Mouse (Mus musculus): ENCODE results near the gene Masp2. TPM values are rescaled to one million over a fixed set of nuclear protein-coding genes. Genes with fewer than 3 reads are reported as not detected.

Masp2 gene
- polyA plus RNA-seq, 1 experiment from 2014 or later, result 0.63 TPM

DNA sequence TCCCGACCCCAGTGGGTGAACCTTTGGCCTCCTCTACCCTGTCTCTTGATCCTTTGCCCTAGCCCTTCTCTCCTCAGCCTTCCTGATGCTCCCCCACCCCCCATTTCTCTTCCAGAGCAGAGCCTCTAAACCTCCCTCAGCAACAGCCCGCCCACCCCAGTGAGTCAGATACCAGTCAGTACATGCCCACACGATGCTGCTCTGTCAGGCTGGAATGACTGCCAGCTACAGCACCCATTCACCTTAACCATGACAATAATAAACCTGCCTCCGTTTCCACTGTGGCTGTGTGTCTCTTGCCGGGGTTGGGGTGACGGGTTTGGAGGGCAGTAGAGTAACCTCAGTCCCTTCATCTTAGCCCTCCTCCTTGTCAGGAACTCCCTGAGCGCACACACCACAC, 1.8 kb downstream of the Masp2 start:
- no peaks in the 10 kb centered on the region for H3K27me3 ChIP-seq
- H3K36me3 ChIP-seq (ENCODE audit: poor library complexity, severe bottlenecking), result peaks cover 6% of the 10 kb centered on the region
- WGBS, result 81% methylated on average over 7 of the region's 7 CpGs
- ATAC-seq, result no peak
- H3K4me2 ChIP-seq, result no peak overlapping the region
- no peaks in the 10 kb centered on the region for H3K4me1 ChIP-seq
- H3K9me3 ChIP-seq (replicated peaks), result no peaks in the 10 kb centered on the region
- no peak overlapping the region for H3K9ac ChIP-seq
- no peak overlapping the region for H3K27ac ChIP-seq
- H3K4me3 ChIP-seq, result no peak overlapping the region

GRCm38 (mm10) chr4:148604541-148605165, 2.3 kb downstream of the Masp2 start:
- no peak overlapping the region for H3K9ac ChIP-seq
- 88% methylated on average over 3 of the region's 3 CpGs for WGBS

GRCm38 (mm10) chr4:148607758-148608157, 5.4 kb downstream of the Masp2 start:
- Histone ChIP-seq H3K4me3 (no peak overlapping the region), H3K4me1 (no peaks in the 10 kb centered on the region), H3K9ac (no peak overlapping the region), H3K9me3 (replicated peaks) (no peaks in the 10 kb centered on the region), H3K4me2 (no peak overlapping the region), H3K36me3 (ENCODE audit: poor library complexity, severe bottlenecking) (peaks cover 16% of the 10 kb centered on the region), H3K27me3 (no peaks in the 10 kb centered on the region), H3K27ac (no peak overlapping the region; the same call in 1 of the 2 replicates)
- WGBS, result 23% methylated on average over 5 of the region's 5 CpGs
- ATAC-seq, result no peak

More at GRCm38 (mm10) chr4:148604541-148605165, 2.3 kb downstream of the Masp2 start:
- no peaks in the 10 kb centered on the region for H3K27me3 ChIP-seq
- no peaks in the 10 kb centered on the region for H3K9me3 ChIP-seq (replicated peaks)
- peaks cover 3% of the 10 kb centered on the region; the same call in 1 of the 2 replicates for H3K36me3 ChIP-seq (ENCODE audit: poor library complexity, severe bottlenecking)
- peak; percentile 36 for ATAC-seq
- no peaks in the 10 kb centered on the region for H3K4me1 ChIP-seq
- no peak overlapping the region for H3K4me3 ChIP-seq
- H3K27ac ChIP-seq, result no peak overlapping the region
- no peak overlapping the region for H3K4me2 ChIP-seq

- Histone ChIP-seq H3K27ac (no peak overlapping the region; the same call in 1 of the 2 replicates), H3K9me3 (replicated peaks) (no peaks in the 10 kb centered on the region), H3K27me3 (no peaks in the 10 kb centered on the region), H3K9ac (no peak overlapping the region), H3K36me3 (ENCODE audit: poor library complexity, severe bottlenecking) (peaks cover 34% of the 10 kb centered on the region), H3K4me3 (no peak overlapping the region), H3K4me2 (no peak overlapping the region), H3K4me1 (peaks cover 13% of the 10 kb centered on the region)
- WGBS, result 81% methylated on average over 5 of the region's 5 CpGs
- ATAC-seq, result no peak
Observed at GRCm38 (mm10) chr4:148609805-148610204, 7.5 kb downstream of the Masp2 start.

DNA sequence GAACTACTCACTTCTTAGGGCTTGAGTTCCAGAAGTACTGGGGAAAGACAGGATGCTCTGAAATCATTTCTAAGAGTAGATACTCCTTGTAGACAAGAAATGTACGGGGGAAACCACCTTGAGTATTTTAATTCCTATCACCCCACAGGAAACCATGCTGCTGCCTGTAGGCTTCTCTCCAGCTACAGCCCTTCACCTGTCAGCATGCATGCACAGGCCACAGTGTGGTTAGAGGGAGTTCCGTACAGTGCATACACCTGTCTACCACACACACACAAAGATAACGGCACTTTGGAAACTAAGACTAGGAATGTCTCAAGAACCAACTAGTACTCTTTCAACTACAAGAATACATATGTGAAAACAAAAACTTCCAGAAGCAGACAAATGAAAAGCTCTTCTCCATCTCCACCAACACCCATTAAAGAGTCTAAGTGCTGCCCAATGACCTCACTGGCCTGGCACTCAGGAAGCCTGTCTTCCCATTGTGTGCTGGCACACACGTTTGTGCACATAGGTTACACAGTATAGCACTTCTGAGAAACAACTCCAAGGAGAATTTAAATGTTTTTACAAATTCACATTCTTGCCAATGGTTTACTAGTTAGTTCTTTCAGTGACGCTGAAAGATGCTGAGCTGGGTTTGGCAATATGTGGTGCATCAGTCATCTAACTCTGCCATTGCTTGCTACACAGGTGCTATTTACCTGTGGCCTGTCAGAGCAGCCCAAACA, 8.4 kb downstream of the Masp2 start:
- peaks cover 44% of the 10 kb centered on the region for H3K36me3 ChIP-seq (ENCODE audit: poor library complexity, severe bottlenecking)
- 78% methylated on average over 5 of the region's 5 CpGs for WGBS

DNA sequence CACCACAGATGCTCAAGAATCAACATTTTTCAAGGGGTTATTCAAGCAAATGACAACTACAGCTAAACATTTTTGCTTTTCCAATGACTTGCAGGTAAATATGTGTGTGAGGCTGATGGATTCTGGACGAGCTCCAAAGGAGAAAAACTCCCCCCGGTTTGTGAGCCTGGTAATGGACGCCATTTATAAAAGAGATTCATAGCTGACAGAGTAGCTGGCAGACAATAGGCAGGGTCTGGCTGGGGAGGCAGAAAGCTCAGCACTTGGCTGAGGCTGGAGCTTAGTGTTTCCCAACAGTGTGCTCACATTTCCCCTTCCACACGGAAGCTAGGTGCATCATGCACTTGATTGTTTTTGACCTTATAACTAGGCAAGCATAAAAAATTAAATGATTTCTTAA, 10.2 kb downstream of the Masp2 start:
- no peak for ATAC-seq
- H3K4me1 ChIP-seq, result peaks cover 13% of the 10 kb centered on the region
- no peak overlapping the region for H3K4me3 ChIP-seq
- no peak overlapping the region for H3K4me2 ChIP-seq
- H3K27me3 ChIP-seq, result no peaks in the 10 kb centered on the region
- H3K9me3 ChIP-seq (replicated peaks), result no peaks in the 10 kb centered on the region
- peaks cover 58% of the 10 kb centered on the region for H3K36me3 ChIP-seq (ENCODE audit: poor library complexity, severe bottlenecking)
- WGBS, result 43% methylated on average over 4 of the region's 4 CpGs
- H3K27ac ChIP-seq, result no peak overlapping the region
- H3K9ac ChIP-seq, result no peak overlapping the region

More for the DNA sequence above, 8.4 kb downstream of the Masp2 start:
- no peak overlapping the region for H3K9ac ChIP-seq
- H3K27ac ChIP-seq, result no peak overlapping the region
- no peaks in the 10 kb centered on the region for H3K9me3 ChIP-seq (replicated peaks)
- no peak overlapping the region for H3K4me2 ChIP-seq
- ATAC-seq, result no peak
- no peak overlapping the region for H3K4me3 ChIP-seq
- H3K4me1 ChIP-seq, result peaks cover 13% of the 10 kb centered on the region
- no peaks in the 10 kb centered on the region for H3K27me3 ChIP-seq

DNA sequence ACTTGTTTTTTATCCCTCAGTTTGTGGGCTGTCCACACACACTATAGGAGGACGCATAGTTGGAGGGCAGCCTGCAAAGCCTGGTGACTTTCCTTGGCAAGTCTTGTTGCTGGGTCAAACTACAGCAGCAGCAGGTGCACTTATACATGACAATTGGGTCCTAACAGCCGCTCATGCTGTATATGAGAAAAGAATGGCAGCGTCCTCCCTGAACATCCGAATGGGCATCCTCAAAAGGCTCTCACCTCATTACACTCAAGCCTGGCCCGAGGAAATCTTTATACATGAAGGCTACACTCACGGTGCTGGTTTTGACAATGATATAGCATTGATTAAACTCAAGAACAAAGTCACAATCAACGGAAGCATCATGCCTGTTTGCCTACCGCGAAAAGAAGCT, 11.4 kb downstream of the Masp2 start:
- 0 out of 2 replicates have a peak, but pooled peaks have one; percentile 19 for ATAC-seq
- Histone ChIP-seq H3K4me2 (no peak overlapping the region), H3K9ac (no peak overlapping the region), H3K27ac (peak overlapping the region; percentile 35), H3K9me3 (replicated peaks) (no peaks in the 10 kb centered on the region), H3K36me3 (ENCODE audit: poor library complexity, severe bottlenecking) (peaks cover 65% of the 10 kb centered on the region), H3K27me3 (no peaks in the 10 kb centered on the region), H3K4me3 (no peak overlapping the region), H3K4me1 (peaks cover 13% of the 10 kb centered on the region)
- WGBS, result 57% methylated on average over 9 of the region's 9 CpGs

- H3K4me1 ChIP-seq, result peaks cover 21% of the 10 kb centered on the region
- H3K27ac ChIP-seq, result no peak overlapping the region
- H3K36me3 ChIP-seq (ENCODE audit: poor library complexity, severe bottlenecking), result peaks cover 92% of the 10 kb centered on the region
- no peak overlapping the region for H3K4me3 ChIP-seq
- no peak overlapping the region for H3K4me2 ChIP-seq
- H3K9ac ChIP-seq, result no peak overlapping the region
- 93% methylated on average over 1 of the region's 1 CpGs for WGBS
- no peak for ATAC-seq
- no peaks in the 10 kb centered on the region for H3K9me3 ChIP-seq (replicated peaks)
- no peaks in the 10 kb centered on the region for H3K27me3 ChIP-seq
Observed at GRCm38 (mm10) chr4:148619805-148620204, 17.5 kb downstream of the Masp2 start.

DNA sequence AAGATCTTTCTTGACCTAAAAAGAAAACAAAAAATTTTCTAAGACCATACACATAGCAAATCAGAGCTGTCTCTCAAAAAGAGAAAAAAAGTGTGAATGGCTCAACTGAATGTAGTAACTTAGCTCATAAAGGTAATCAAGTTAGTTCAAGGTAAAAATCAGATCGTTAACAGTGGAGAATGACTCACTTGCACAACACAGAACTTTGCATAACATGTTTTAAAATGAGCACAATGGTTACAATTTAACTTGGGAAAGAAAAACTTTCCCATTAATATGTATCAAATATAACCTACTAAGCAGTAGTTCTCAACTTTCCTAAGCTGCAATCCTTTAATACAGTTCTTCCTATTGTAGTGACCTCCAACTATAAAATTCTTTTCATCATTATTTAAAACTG, 18.4 kb downstream of the Masp2 start:
- H3K4me3 ChIP-seq, result no peak overlapping the region
- H3K27me3 ChIP-seq, result no peaks in the 10 kb centered on the region
- ATAC-seq, result no peak
- no peak overlapping the region for H3K9ac ChIP-seq
- H3K4me1 ChIP-seq, result peaks cover 30% of the 10 kb centered on the region
- H3K4me2 ChIP-seq, result no peak overlapping the region
- H3K36me3 ChIP-seq (ENCODE audit: poor library complexity, severe bottlenecking), result peaks cover 87% of the 10 kb centered on the region
- WGBS, result 92% methylated on average over 1 of the region's 1 CpGs
- no peak overlapping the region for H3K27ac ChIP-seq
- H3K9me3 ChIP-seq (replicated peaks), result no peaks in the 10 kb centered on the region

- Histone ChIP-seq H3K4me2 (no peak overlapping the region), H3K36me3 (ENCODE audit: poor library complexity, severe bottlenecking) (peaks cover 70% of the 10 kb centered on the region), H3K27me3 (no peaks in the 10 kb centered on the region), H3K4me1 (peaks cover 31% of the 10 kb centered on the region), H3K9ac (no peak overlapping the region), H3K27ac (no peak overlapping the region), H3K9me3 (replicated peaks) (no peaks in the 10 kb centered on the region), H3K4me3 (no peak overlapping the region)
- ATAC-seq, result no peak
- WGBS, result 98% methylated on average over 4 of the region's 4 CpGs
Observed at GRCm38 (mm10) chr4:148622485-148622884, 20.1 kb downstream of the Masp2 start.

DNA sequence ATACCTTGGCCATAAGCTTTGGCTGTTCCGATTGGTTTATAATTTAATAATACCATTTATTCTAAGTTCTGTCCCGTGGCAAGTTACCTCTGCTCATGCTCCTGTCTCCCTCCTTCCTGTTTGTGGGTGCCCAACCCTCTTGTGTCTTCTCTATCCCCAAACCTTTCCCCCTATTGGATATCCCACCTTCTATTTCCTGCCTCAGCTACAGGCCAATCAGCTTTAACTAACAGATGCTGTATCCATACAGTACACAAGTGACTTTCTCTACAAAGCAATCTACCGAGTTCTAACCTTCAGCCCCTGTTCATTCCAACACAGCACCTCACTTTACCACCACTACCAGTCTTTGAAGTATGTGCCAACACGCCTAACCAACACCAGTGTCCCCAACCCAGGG, 21.3 kb downstream of the Masp2 start:
- ATAC-seq, result no peak
- no peaks in the 10 kb centered on the region for H3K9me3 ChIP-seq (replicated peaks)
- WGBS, result 85% methylated on average over 4 of the region's 4 CpGs
- peak overlapping the region; percentile 14; the same call in 1 of the 2 replicates for H3K4me2 ChIP-seq
- no peaks in the 10 kb centered on the region for H3K27me3 ChIP-seq
- H3K27ac ChIP-seq, result no peak overlapping the region
- no peak overlapping the region for H3K9ac ChIP-seq
- H3K4me3 ChIP-seq, result no peak overlapping the region
- peaks cover 64% of the 10 kb centered on the region for H3K36me3 ChIP-seq (ENCODE audit: poor library complexity, severe bottlenecking)
- peaks cover 31% of the 10 kb centered on the region for H3K4me1 ChIP-seq

DNA sequence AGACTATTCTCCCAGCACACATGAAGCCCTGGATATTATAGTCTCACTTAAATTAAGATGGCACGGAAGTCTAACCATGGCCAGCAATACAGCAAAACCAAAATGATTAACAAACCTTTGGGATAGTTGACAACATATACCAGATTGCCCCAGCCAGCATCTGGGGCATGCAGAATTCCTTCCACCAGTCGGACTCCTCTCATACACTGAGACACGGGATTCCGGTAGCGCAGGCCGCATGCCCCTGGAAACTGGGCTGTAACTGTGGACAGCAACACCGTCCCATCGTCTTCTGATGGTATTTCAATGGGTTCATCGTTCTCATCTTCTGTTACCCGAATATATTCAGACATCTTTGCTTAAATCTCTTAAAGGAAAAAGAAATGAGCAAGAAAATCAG, 22.7 kb downstream of the Masp2 start:
- ATAC-seq, result no peak

More for the DNA sequence above, 22.7 kb downstream of the Masp2 start:
- no peak overlapping the region for H3K27ac ChIP-seq
- H3K9me3 ChIP-seq (replicated peaks), result no peaks in the 10 kb centered on the region
- peaks cover 31% of the 10 kb centered on the region for H3K4me1 ChIP-seq
- no peaks in the 10 kb centered on the region for H3K27me3 ChIP-seq
- H3K4me3 ChIP-seq, result peak overlapping the region; percentile 99
- no peak overlapping the region for H3K9ac ChIP-seq
- WGBS, result 86% methylated on average over 10 of the region's 10 CpGs
- peaks cover 50% of the 10 kb centered on the region for H3K36me3 ChIP-seq (ENCODE audit: poor library complexity, severe bottlenecking)
- H3K4me2 ChIP-seq, result peak overlapping the region; percentile 84
